In genomic region chr19:29240676-29241075, GRCm38 (mm10) we compare ENCODE assay signal across 22 mouse cellular contexts.
"Had no signal": no experiment of that assay in that cellular context is flagged by ENCODE, and none has a peak within 500 bp of the region (broad histone marks: within the 10 kb centered on the region; RNA-seq: fewer than 3 reads in every experiment).

No protein-coding gene starts in this region.

- H3K27ac ChIP-seq: heart, adult 2 months; heart, embryonic 13.5 days; heart, embryonic 15.5 days; hindbrain, embryonic 13.5 days; hindbrain, embryonic 15.5 days; hindbrain, postnatal 0 days; layer of hippocampus, adult 2 months; left cerebral cortex, adult 2 months; limb, embryonic 10.5 days; limb, embryonic 12.5 days had no signal

- H3K9ac ChIP-seq: heart, embryonic 13.5 days; heart, embryonic 15.5 days; hindbrain, embryonic 13.5 days; hindbrain, embryonic 15.5 days; limb, embryonic 12.5 days had no signal

- H3K27me3 ChIP-seq: heart, embryonic 13.5 days; heart, embryonic 15.5 days; hindbrain, embryonic 13.5 days; hindbrain, embryonic 15.5 days; limb, embryonic 12.5 days; liver, embryonic 13.5 days had no signal

- H3K36me3 ChIP-seq: heart, embryonic 13.5 days; heart, embryonic 15.5 days; hindbrain, embryonic 13.5 days; limb, embryonic 10.5 days; limb, embryonic 12.5 days; liver, embryonic 13.5 days had no signal

- DNase-seq: gastrocnemius, postnatal 14 days; gastrocnemius, postnatal 36 days; heart, adult 11 months; heart, adult 2 months; heart, postnatal 14 days; heart, postnatal 36 days; kidney, adult 11 months; kidney, adult 8-10 months; kidney, postnatal 10 days; kidney, postnatal 25 days; kidney, postnatal 4 days; liver, embryonic 13.5 days had no signal

- ATAC-seq: hindbrain, postnatal 0 days had no signal

- H3K4me3 ChIP-seq: heart, adult 2 months; heart, embryonic 13.5 days; heart, embryonic 15.5 days; hindbrain, embryonic 13.5 days; hindbrain, embryonic 15.5 days; layer of hippocampus, adult 2 months; left cerebral cortex, adult 2 months; limb, embryonic 10.5 days; limb, embryonic 12.5 days had no signal

- H3K9me3 ChIP-seq: heart, embryonic 13.5 days; heart, embryonic 15.5 days; hindbrain, embryonic 13.5 days; hindbrain, embryonic 15.5 days; limb, embryonic 10.5 days; limb, embryonic 12.5 days; liver, embryonic 13.5 days had no signal

- H3K4me2 ChIP-seq: heart, embryonic 11.5 days; heart, embryonic 15.5 days; hindbrain, embryonic 13.5 days; hindbrain, embryonic 15.5 days; limb, embryonic 12.5 days had no signal
